Mouse (Mus musculus): ENCODE data around the gene Vmo1. TPM values are rescaled to one million over a fixed set of nuclear protein-coding genes. Genes with fewer than 3 reads are reported as not detected.
"Not testable (repeated sequence)": the region's sequence is repeated elsewhere in the genome, so short reads cannot be mapped to it uniquely, and the experiment has no call there.

The Vmo1 gene
- total and polyA plus RNA-seq, 2 experiments from 2014 or later, result 0.24 TPM; not detected in 1

DNA sequence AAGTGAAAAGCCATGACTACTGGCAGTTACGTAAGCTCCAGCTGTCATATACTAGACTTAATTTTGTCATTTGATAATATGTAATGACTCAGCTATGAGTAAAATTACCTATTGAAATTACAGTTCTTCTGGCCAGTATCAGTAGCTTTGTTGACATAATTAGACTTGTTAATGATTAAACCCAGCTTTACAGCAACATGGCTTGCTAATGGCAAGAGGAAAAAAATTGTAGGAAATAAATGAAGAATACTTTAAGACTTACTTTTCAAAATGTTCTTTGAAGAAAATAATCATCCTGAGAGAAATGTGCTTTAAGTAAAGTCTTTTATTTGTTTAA is 14.0 kb downstream of the Vmo1 start:
- Histone ChIP-seq H3K36me3 (ENCODE audit: insufficient read depth) (no peaks in the 10 kb centered on the region), H3K27ac (ENCODE audit: low read depth, low read length) (no peak overlapping the region), H3K4me2 (ENCODE audit: low read depth) (no peak overlapping the region), H3K4me3 (ENCODE audit: low read depth, low read length) (no peak overlapping the region), H3K4me1 (ENCODE audit: insufficient read depth) (no peaks in the 10 kb centered on the region), H3K9me3 (ENCODE audit: low read length) (no peaks in the 10 kb centered on the region), H3K27me3 (ENCODE audit: insufficient read depth, low read length) (no peaks in the 10 kb centered on the region; the same call in 1 of the 2 replicates), H3K9ac (no peak overlapping the region)
- ATAC-seq (no peak), DNase-seq (no peak)
- WGBS, result 94% methylated on average over 1 of the region's 1 CpGs
- TF ChIP-seq CTCF (IDR thresholded peaks at IDR 0.05; ENCODE audit: low read depth), result no peak

DNA sequence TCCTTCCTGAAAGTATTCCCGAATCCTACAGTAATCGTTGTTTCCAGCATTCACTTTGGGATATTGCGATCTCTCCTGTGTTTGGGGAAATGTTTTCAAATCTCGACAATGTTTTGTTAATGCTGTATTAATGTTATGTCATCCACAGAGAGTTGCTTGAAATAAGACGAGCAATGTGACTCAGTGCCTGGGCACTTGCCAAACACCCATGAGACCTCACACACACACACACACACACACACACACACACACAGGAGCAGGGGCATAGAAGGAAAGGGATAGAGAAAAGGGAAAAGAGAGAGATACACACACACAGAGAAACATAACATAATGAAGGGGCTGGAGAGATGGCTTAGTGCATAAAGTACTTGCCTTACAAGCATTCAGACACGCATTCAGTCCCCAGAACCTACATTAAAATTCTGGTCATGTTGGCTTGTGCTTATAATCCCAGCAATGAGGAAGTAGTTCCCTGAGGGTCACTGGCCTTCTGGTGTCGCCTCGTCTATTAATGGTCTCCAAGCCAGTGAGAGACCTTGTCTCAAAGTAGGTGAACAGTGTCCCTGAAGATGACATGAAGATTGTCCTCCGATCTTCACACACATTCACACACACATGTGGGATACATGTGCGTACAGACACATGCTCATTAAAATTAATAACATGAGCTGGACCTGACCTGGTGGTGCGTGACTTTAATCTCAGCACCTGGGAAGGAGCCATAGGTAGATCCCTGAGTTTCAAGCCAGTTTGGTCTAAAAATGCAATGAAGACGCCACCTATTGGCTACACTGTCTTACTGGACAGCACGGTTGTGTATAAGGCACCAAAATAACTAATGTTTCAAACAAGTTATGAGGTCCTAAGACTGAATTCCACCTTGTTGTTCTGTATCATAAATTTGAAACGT is 14.6 kb downstream of the Vmo1 start:
- Histone ChIP-seq H3K4me3 (ENCODE audit: low read depth, low read length) (no peak overlapping the region), H3K36me3 (ENCODE audit: insufficient read depth) (no peaks in the 10 kb centered on the region), H3K4me1 (ENCODE audit: insufficient read depth) (no peaks in the 10 kb centered on the region), H3K4me2 (ENCODE audit: low read depth) (no peak overlapping the region), H3K9ac (no peak overlapping the region), H3K27me3 (ENCODE audit: insufficient read depth, low read length) (no peaks in the 10 kb centered on the region; the same call in 1 of the 2 replicates), H3K27ac (ENCODE audit: low read depth, low read length) (no peak overlapping the region), H3K9me3 (ENCODE audit: low read length) (no peaks in the 10 kb centered on the region)
- TF ChIP-seq CTCF (IDR thresholded peaks at IDR 0.05; ENCODE audit: low read depth), result peak; percentile 23; the same call in 1 of the 2 replicates
- DNase-seq, result no peak
- WGBS, result 66% methylated on average over 14 of the region's 14 CpGs
- ATAC-seq, result no peak

DNA sequence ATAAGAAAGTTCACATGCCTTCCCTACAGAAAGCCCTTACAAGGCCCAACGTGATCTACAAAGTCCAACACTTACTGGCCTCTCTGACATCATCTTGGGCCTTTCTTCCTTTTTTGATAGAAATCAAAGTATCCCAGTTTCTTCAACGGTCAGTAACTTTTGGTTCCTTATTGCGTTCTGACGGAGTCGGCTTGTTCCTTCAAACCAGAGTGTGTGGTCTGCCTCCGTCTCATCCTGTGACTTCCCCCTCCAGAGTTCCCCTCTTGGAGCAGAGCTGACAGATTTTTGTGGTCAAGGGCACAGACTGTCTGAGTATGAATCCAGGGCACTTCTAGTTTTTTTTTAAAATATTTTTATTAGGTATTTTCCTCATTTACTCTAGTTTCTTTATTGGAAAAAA is 24.7 kb downstream of the Vmo1 start:
- TF ChIP-seq CTCF (IDR thresholded peaks at IDR 0.05; ENCODE audit: low read depth), result no peak
- ATAC-seq, result no peak
- no peaks in the 10 kb centered on the region for H3K4me1 ChIP-seq (ENCODE audit: insufficient read depth)
- no peak for DNase-seq
- no peaks in the 10 kb centered on the region for H3K27me3 ChIP-seq (ENCODE audit: insufficient read depth, low read length)
- H3K4me2 ChIP-seq (ENCODE audit: low read depth), result no peak overlapping the region
- no peaks in the 10 kb centered on the region for H3K9me3 ChIP-seq (ENCODE audit: low read length)
- no peak overlapping the region for H3K27ac ChIP-seq (ENCODE audit: low read depth, low read length)
- no peaks in the 10 kb centered on the region for H3K36me3 ChIP-seq (ENCODE audit: insufficient read depth)
- no peak overlapping the region for H3K9ac ChIP-seq
- WGBS, result 87% methylated on average over 6 of the region's 6 CpGs
- no peak overlapping the region for H3K4me3 ChIP-seq (ENCODE audit: low read depth, low read length)

DNA sequence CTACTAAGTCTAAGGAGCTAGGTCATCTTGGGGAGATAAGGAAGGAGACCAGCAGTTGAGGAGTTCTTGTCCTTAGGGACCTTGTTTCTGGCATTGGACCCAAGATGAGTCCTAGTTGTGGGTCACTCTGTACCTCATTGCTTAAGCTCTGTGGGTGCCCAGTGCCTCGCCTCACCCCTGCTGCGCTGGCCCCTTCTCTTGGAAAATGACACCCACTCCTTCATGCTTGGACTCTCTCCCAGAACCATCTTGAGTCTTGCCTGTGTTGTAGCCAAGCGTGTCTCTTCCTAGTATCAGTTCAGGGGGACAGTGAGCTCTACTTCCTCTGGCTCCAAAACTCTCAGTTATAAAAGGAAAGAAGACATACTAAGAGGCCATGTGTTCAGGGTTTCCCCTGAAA is 25.3 kb downstream of the Vmo1 start:
- no peak overlapping the region for H3K9ac ChIP-seq
- no peak overlapping the region for H3K4me2 ChIP-seq (ENCODE audit: low read depth)
- DNase-seq, result no peak
- no peaks in the 10 kb centered on the region for H3K27me3 ChIP-seq (ENCODE audit: insufficient read depth, low read length)
- WGBS, result 92% methylated on average over 3 of the region's 3 CpGs
- no peaks in the 10 kb centered on the region for H3K4me1 ChIP-seq (ENCODE audit: insufficient read depth)
- no peaks in the 10 kb centered on the region for H3K36me3 ChIP-seq (ENCODE audit: insufficient read depth)
- H3K9me3 ChIP-seq (ENCODE audit: low read length), result no peaks in the 10 kb centered on the region
- no peak for TF ChIP-seq CTCF (IDR thresholded peaks at IDR 0.05; ENCODE audit: low read depth)
- H3K4me3 ChIP-seq (ENCODE audit: low read depth, low read length), result no peak overlapping the region
- H3K27ac ChIP-seq (ENCODE audit: low read depth, low read length), result no peak overlapping the region
- ATAC-seq, result no peak

DNA sequence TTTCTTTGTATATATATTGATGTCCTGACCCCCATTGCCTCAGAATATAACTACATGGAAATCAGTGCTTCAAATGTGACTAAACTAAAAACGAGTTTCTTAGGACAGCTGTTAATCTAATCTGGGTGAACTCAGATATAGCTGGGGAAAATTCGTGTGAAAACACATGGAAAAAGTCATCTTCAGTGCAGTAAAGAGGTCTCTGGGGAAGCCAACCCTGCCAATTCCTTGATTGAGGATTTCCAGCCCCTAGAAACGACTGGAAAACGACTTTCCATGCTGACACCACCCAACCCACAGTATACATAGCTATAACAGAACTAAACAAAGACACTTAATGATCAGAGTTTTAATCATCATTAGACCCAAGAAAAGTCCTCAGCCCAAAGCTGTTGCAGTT is 26.6 kb downstream of the Vmo1 start:
- Histone ChIP-seq H3K36me3 (ENCODE audit: insufficient read depth) (no peaks in the 10 kb centered on the region), H3K27ac (ENCODE audit: low read depth, low read length) (no peak overlapping the region), H3K4me1 (ENCODE audit: insufficient read depth) (no peaks in the 10 kb centered on the region), H3K9me3 (ENCODE audit: low read length) (no peaks in the 10 kb centered on the region), H3K9ac (no peak overlapping the region), H3K27me3 (ENCODE audit: insufficient read depth, low read length) (no peaks in the 10 kb centered on the region), H3K4me3 (ENCODE audit: low read depth, low read length) (no peak overlapping the region), H3K4me2 (ENCODE audit: low read depth) (no peak overlapping the region)
- DNase-seq (no peak), ATAC-seq (no peak)
- no peak for TF ChIP-seq CTCF (IDR thresholded peaks at IDR 0.05; ENCODE audit: low read depth)
- WGBS, result 42% methylated on average over 4 of the region's 4 CpGs

DNA sequence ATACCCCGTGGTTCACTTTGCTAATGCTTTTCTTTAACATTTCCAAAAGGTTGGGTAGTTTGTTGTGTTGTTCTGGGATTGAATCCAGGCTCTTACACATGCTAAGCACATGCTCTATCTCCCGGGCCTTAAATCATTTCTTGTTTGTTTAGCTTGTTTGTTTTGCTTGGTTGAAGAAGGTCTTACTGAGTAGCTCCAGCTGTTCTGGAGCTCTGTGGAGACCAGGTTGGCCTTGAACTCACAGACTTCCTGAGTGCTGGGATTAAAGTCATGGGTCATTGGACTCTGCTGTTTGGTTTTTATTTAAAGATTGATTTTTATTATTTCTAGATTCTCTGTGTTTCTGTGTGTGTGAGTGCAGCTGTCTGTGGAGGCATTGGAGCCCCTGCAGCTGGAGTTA is 28.9 kb downstream of the Vmo1 start:
- Histone ChIP-seq H3K4me1 (ENCODE audit: insufficient read depth) (no peaks in the 10 kb centered on the region), H3K36me3 (ENCODE audit: insufficient read depth) (no peaks in the 10 kb centered on the region), H3K27me3 (ENCODE audit: insufficient read depth, low read length) (no peaks in the 10 kb centered on the region), H3K9ac (no peak overlapping the region), H3K4me3 (ENCODE audit: low read depth, low read length) (no peak overlapping the region), H3K9me3 (ENCODE audit: low read length) (no peaks in the 10 kb centered on the region), H3K4me2 (ENCODE audit: low read depth) (no peak overlapping the region), H3K27ac (ENCODE audit: low read depth, low read length) (no peak overlapping the region)
- DNase-seq (no peak), ATAC-seq (no peak)
- WGBS, result 50% methylated on average over 2 of the region's 2 CpGs
- no peak for TF ChIP-seq CTCF (IDR thresholded peaks at IDR 0.05; ENCODE audit: low read depth)

DNA sequence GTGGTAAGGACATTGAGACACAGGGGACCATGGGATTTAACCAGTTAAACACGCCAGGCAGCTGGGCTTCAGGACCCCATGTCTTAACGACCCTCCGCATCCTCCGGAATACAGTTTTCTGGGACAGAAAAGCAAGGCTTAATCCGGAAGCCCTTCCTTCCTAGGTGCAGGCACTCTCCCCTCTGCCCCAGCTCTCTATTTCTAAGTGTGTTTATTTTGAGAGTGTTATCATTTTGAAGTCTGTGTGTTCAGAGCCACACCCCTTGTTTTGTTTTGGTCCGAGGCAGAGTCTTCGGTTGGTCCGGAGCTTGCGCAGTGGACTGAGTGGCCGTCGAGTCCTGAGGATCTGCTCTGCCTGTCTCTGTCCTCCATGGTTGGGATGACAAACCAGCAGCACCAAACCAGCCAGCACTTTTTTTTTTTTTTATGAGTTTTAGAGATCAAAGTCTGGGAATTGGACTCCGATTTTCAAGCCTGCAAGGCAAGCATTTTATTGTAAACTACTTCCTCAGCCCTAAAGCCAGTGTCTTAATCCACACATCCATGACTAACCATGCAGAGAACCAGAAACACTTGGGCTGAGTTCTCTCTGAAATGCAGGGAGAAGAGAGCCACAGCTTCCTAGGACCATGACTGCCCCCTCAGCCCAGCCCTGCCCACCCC is 39.4 kb downstream of the Vmo1 start:
- Histone ChIP-seq H3K4me1 (ENCODE audit: insufficient read depth) (no peaks in the 10 kb centered on the region), H3K4me2 (ENCODE audit: low read depth) (no peak overlapping the region), H3K9me3 (ENCODE audit: low read length) (no peaks in the 10 kb centered on the region), H3K4me3 (ENCODE audit: low read depth, low read length) (no peak overlapping the region), H3K9ac (no peak overlapping the region), H3K27ac (ENCODE audit: low read depth, low read length) (no peak overlapping the region), H3K36me3 (ENCODE audit: insufficient read depth) (no peaks in the 10 kb centered on the region), H3K27me3 (ENCODE audit: insufficient read depth, low read length) (no peaks in the 10 kb centered on the region)
- 78% methylated on average over 12 of the region's 12 CpGs for WGBS
- no peak for DNase-seq
- TF ChIP-seq CTCF (IDR thresholded peaks at IDR 0.05; ENCODE audit: low read depth), result no peak
- no peak for ATAC-seq

DNA sequence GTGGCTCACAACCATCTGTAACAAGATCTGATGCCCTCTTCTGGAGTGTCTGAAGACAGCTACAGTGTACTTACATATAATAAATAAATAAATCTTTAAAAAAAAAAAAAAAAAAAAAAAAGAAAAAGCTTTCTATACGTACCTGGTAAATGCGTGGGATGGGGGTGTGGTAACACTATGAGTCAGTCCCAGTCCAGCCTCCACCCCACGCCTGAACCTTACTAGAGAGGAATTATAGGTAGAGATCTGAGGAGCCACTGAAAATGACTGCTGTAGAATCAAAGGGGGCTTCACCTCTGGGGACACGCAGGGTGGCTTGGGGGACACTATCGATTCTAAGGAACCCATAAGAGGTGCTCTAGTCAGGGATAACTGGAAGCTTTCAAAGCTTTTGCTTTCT is 41.1 kb downstream of the Vmo1 start:
- H3K27ac ChIP-seq (ENCODE audit: low read depth, low read length); H3K9me3 ChIP-seq (ENCODE audit: low read length); H3K36me3 ChIP-seq (ENCODE audit: insufficient read depth); H3K9ac ChIP-seq; H3K4me1 ChIP-seq (ENCODE audit: insufficient read depth); H3K4me2 ChIP-seq (ENCODE audit: low read depth); H3K4me3 ChIP-seq (ENCODE audit: low read depth, low read length); ATAC-seq; H3K27me3 ChIP-seq (ENCODE audit: insufficient read depth, low read length); DNase-seq: not testable (repeated sequence)
- WGBS, result 92% methylated on average over 5 of the region's 5 CpGs
